Mouse (Mus musculus) 3T3-L1 (cell line): Measurements from ENCODE around the gene 6430531B16Rik.
A peak's percentile ranks its signal among the peaks of the same experiment; 100 is the strongest.

Experiments
- DNase-seq: peaks from one replicate; pipeline ENCODE4 v3.0.0-alpha.2; 2015; ENCODE audit warnings: low read depth, low spot score

6430531B16Rik gene

DNA sequence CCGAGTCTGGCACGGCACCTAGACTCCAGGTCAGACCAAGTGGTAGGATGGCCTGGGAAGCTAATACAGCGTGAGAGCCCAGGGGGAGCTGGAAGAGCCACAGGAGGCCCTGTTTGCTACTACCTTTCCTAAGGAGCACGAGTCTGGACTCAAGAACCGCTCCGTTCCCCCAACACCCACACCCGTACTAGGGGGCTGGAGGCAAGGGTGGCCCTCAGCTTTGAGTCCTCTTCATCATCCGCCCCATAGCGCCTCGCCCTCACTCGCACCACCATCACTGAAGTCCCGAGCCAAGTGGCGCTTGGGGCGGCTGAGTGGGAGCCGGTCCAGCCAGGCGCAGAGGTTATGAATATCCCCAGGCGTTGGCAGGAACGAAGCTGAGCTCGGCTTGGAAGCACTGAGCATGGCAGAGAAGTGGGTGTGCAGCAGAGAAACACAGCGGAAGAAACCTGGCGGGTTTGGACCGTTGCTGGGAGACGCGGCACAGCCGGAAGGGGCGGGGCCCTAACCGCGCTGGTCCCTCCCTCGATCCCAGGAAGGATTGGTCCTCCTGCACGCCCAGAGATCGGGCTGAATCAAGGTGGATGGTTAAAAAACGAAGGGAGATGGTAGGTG is at the start of gene 6430531B16Rik:
Gene 6430531B16Rik (minus strand): TSS at position 478 of the 615 bp plus-strand sequence.
- no peak for DNase-seq

DNA sequence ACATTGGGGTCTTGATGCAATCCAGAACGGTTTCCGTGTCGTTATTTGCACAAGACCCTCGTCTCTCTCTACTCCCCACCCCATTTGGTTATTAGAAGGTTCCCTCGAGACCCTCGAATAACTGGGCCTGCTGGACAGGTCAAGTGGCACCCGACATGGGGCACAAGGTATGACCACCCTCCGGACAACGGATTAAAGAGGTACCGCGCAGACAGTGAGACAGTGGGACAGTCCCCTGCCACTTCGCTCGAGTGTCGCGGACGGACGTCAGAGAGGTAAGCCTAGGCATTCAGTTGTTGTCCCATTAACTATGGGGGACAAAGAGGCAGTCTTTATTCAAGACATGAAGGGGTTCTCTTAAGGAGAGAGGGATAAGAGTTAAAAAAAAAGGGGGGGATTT is 32.8 kb upstream of the 6430531B16Rik start:
- DNase-seq, result no peak

DNA sequence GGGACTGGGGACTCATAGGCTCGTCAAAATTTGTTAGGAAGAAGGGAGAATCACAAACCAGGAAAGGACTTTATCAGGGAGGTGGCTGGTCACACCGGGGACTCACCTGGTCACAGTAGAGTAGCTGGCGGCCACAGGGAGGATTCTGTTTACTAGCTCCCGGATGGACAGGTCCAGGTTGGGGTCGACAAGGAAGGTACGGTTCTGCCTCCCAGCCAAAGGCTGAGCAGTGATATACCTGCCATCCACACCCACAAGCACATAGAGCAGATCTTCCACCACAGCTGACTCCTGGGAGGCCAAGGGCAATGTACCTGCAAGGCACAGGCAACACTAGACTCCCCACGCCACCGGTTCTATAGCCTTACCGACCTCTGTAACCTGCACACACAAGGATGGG is 29.2 kb upstream of the 6430531B16Rik start:
- no peak for DNase-seq

DNA sequence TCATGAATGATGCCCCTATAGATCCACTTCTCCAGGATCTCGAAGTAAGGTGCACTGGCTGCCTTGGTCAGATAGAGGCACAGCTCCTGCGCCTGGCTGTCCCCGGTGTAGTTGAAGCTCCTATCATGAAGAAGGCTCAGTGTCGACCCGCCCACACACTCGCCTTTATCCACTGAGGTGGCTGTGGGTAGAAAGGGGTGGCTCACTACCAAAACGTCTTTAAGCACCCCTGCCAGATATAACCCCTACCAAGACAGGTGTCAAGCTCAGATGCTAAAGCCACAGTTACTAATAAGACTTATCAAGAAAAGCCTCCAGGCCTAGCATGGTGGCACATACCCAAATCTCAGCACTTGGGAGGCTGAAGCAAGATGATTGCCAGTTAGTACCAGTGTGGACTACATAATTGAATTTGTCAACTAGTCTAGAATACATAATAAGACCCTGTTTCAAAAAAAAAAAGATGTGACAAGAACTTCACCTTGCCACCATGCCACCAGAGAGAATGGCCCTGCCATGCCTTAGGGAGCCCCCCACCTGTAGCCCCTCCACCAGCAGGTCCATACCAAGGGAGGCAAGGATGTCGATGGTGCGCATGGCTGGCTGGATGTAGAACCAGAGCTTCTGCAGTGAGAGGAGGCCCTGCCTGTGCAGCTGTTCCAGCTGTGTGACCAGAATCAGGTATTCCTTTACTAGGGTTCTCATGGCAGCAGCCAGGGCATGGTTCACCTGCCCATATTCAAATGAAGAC is 28.5 kb upstream of the 6430531B16Rik start:
- DNase-seq, result no peak

DNA sequence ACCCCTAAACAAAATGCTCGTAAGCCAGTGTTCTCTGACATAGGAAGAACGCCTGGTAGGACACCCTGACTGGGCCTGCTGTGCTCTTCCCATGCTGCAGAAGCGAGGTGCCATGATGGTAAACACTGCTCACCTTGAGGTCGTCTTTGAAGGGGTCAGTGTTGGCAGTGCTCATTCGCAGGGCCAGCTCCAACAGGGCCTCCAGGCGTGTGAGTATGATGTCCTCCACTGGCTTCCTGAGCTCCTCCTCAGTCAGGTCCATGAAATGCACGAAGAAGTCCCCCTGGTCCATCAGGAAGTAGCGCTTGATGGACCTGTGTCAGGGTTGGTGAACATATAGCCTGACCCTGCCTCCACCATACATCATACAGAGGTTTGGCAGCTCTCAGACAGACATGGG is 26.1 kb upstream of the 6430531B16Rik start:
- no peak for DNase-seq

DNA sequence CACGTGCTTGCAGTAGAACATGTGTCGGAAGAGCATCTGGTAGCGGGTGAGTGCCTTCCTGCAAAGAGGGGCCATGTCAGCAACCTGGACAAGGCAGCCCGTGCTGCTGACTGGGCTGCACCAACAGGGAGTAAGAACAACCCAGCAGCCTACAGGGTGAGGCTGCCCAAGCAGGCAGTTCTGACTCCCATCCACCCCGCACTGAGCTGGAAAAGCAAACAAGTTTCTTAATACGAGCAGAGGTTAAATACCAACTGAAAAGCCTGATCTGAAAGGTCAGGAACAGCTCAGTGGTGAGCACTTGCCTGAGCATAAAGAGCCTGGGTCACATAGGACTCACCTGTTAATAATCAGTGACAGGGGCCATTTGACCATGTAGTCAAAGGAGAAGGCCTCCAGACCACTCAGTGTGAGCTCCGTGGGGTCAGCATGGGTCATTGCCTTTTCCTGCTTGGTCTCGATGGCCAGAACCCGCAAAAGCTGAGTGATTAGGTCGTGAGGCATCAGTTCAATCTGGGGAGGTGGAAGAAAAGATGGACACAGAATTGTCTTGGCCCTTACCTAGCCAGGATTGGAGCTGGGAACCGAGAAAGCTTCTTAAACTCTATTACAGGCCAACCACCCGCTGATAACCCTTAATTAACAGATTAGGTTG is 22.7 kb upstream of the 6430531B16Rik start:
- no peak for DNase-seq

DNA sequence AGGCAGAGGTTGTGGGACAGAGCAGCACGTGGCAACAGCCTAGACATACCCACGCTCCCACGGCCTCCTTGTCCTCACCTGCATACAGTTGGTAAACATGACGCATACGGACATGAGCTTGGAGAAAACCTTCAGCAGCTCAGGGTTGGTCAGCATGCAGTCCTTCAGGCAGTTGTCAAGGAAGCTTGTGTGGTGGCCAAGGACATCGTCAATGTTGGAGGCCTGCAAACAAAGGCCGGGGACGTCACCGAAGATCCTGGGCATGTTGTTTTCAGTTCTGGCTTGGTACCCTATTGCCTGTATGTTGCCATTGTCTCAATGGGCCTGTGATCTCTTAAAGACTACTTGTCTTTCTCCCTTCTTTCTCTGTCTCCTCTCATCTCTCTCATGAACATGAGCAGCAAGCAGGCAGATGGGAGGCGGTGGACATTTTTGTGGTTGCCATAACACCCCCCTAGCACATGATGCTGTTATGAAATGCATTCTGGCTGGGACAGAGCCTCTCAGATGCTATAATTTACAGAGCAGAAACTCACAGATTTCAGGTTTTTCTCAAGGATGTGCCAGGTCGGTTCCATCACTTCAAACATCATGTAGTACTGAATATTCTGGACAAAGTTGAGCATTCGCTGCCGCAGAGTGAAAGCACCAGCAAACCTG is 20.3 kb upstream of the 6430531B16Rik start:
- DNase-seq, result no peak

DNA sequence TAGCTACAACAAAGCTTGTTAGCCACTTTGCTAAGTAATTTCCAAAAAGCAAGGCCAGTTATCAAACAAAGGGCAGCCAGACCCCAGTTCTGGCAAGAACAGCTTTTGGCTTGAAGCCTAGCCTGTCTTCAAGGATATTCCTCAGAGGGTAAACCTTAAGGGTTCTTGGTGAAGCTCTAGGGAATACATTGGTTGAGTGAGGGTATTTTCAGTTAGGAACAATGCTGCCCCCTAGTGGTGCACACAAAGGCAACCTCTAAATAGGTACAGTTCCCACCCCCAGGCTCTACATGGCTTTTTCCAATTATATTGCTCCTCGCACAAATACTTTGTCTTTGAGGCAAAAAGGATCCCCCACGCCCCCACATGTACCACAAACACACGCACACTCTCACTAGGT is 16.1 kb upstream of the 6430531B16Rik start:
- peak; percentile 87 for DNase-seq

DNA sequence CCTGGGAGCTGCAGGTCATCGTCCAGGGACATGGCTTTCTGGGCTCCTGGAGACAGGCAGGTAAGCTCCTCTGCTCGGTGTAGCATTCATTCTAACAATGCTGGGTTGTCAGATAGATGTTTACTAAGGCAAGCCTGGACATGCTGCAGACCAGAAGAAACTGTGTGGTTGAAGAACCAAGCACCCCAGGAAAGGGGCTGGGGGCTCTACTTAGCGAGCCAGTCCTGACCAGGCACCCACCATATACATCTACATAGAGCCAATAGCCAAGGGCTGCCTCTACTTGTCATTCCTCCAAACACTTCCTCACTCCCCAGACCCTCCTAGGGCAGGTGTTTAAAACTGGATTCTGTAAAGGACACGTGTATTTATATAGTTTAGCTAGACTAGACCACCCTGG is 15.6 kb upstream of the 6430531B16Rik start:
- DNase-seq, result no peak

DNA sequence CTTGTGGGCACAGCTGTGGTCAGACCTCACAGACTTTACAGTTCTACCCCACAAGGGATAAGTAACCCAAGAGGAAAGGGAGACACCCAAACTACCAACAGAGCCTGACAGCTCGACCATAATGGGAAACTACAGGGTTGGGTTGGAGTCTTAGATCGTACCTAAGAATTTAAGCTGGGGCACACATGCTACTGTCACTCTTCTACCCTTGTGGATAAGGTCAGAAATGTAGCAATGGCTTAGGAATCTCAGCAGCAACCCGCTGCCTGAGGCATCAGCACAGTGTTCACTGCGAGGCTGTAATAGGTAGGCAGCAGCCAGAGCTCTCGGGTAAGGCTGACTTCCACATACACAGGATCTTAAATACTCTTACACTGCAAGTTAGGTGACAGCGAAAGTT is 15.0 kb upstream of the 6430531B16Rik start:
- DNase-seq, result no peak

DNA sequence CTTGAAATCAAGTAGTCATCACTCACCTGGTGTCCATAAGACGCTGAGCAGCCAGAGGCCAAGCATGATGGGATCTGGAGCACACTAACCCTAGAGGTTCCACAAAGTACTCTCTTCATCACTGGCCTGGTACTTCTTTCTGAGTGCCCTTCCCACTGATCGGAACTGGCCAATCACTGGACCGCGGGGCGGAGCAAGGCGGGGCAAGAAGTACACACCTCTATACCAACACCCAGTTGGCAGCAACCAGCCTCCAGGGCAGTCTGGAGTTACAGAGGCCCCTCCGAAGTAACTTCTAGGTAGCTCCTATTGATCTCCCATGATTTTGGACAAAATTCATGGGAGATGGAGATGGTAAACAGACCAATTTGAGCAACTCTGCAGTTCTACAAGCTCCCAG is 13.9 kb upstream of the 6430531B16Rik start, which contains the start of gene Adam8:
Gene Adam8 (minus strand): TSS at position 157 of the 400 bp plus-strand sequence.
- peak; percentile 50 for DNase-seq

DNA sequence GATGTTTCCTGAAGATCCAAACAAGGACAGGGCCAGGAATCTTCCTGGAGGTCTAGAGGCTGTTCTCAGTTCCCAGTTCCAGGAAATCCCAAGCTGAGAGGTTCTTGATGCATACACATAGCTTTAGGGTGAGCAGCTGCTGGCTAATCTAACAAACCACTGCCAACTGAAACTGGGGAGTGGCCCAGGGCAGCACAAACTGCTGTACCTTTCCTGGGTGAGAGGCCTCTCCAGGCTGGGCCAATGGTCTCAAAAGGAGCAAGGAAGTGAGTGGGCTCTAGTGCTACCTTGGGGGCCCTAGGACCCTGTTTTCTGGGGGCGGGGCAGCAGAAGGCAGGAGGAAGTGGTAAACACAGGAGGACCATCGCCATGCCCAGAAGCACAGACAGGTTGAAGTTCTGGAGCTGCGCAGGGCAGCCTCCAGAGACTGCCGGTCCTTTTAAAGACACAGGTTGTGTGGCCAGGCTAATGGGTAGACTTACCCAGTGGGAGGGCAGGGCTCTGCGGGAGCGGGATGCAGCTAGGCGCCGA is 12.4 kb upstream of the 6430531B16Rik start:
- DNase-seq, result peak; percentile 32

DNA sequence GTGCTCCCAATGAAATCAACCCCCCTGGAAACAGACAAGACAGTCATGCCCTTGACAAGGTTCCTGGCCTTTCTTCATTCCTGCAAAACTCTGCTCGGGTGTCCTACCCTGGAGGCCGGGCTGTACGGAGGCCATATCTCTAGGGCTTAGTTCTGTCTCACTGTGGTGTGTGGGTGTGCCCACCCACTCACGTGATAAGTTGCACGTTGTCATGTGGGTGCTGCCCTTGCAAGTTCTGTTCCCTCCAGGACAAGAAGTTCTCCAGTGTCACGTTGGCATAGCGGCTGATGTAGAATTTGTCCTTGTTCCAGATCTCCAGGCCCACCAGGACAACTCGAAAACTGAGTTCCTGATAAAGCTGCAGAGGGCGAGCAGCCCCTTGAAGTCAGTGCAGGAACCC is 9.7 kb upstream of the 6430531B16Rik start:
- DNase-seq, result no peak

DNA sequence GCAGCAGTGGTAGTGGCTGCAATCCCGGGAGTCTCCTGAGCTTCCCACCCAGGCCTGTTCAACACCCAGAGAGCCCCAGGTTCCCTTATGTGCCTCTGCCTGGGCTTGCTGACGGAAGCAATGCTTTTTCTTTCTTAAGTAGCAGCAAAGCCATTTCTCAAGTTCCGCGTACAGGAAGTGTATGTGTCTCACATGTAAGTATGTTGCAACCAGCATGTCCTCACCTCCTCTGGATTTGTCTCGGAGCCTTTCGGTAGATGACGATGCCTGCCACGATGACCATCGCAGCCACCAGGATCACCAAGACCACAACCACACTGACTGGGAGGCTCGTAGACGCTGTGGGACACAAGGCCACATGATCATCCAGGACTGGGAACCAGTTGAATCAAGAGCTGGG is 6.0 kb upstream of the 6430531B16Rik start:
- no peak for DNase-seq

DNA sequence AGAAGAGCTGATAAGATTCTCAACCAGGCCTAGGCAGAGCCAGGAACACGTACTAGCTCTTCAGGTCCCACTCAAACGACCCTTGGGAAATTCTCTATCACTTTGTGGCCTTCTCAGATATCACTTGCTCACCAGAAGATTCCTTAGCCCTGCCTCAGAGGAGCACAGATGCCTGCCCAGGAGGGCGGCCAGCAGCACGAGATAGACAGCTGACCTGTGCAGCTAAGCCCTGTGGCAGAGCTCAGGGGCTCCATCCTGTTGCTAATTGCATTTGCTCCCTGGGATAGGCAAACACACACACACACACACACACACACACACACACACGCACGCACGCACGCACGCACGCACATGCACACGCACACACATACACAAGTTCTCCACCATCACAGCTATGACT is 3.5 kb upstream of the 6430531B16Rik start:
- no peak for DNase-seq

DNA sequence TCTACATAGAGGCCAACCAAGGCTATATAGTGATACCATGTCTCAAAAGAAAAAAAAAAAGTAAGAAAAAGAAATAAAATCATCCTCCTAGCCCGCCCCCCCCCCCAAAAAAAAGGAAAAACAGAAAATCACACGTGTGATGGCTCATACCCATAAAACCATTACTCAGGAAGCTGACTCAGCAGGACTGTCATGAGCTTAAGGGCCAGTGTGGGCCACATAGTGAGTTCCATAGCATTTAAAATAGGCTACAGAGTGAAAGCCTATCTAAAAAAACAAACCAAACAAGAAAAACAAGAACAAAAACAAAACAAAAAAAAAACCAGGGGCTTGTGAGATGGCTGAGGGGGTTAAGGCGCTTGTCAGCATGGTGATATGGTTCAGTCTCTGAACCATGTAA is 2.2 kb upstream of the 6430531B16Rik start:
- peak; percentile 58 for DNase-seq

DNA sequence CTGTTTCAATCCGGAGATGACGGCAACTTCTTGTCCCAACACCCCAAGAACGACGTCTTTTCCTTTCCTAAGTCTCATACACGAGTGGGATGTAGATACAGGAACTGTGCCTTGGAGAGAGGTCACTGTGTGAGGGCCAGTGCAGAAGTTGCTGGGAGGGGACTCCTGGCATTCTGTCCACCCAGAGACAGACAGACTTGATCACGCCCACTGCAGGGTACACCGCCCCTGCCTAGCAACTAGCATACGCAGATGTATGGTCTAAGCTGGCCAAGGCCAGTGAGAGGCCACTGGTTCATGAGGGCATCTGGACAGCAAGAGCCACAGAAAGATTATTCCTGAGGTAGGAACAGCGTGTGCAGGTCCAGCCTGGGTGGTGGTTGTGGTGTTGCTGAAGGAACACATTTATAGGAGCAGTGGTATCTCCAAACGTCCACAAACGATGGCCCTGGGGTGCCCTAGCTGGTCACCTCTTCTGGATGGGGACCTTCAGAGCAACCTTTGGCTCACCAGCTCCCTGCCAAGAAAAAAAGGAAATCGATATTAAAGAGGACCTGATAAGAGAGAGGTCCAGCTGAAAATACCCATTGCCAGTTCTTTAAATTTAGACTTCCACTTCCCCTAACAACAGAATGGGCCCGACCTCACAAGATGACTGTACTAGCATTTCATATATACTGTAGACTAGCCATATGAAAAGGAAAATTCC is 610 bp upstream of the 6430531B16Rik start:
- DNase-seq, result no peak

DNA sequence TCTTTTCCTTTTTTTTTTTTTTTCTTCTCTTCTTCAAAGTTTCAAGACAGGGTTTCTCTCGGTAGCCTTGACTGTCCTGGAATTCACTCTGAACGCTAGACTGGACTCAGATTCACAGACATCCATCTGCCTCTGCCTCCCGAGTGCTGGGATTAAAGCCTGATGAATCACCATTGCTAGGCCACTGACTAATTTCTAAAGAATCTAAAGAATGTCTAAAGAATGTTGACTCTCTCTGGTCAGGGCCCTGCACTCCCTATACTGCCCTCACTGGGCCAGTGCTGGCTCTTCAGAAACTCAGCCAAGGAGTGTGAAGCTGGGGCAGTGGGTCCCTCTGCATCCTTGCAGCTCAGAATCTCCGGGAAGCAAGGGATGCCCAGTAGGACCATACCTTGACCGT is 3.1 kb downstream of the 6430531B16Rik start:
- DNase-seq, result peak; percentile 55

DNA sequence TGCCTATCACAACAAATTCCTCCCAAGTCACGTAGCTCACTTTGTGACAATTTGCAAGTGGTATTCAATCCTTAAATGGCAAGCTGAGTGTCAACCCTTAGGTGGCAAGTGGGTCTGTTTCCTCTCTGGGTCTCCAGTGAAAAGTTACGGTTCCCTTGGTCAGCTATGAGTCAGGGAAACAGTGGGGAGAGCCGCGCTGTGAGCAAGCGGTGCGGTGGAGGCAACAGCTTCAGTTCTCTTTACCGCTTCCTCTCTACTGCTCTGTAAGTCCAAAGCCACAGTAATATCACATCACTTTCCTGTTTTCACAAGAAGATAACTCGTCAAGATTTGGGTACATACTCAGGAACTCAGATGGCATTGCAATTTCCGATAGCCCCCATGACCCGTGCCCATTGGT is 4.2 kb downstream of the 6430531B16Rik start:
- no peak for DNase-seq

DNA sequence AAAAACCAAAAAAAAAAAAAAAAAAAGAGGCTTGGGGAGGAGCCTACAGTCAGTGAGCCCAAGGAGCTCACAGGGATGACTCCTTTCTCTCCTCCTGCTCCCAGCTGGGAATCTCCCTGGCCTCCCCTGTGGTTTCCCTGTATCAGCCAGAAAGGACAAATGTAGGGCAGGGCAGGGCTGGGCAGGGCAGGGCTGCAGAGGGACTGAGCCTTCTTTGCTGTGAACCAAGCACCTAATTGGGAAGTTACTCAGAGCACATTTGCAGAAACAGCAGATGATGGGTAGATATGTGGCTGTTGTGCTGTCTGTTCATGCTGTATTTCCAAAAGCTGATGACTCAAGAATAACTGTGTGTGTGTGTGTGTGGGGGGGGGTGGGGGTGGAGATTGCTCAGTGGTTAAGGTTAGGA is 5.6 kb downstream of the 6430531B16Rik start:
- peak; percentile 87 for DNase-seq

DNA sequence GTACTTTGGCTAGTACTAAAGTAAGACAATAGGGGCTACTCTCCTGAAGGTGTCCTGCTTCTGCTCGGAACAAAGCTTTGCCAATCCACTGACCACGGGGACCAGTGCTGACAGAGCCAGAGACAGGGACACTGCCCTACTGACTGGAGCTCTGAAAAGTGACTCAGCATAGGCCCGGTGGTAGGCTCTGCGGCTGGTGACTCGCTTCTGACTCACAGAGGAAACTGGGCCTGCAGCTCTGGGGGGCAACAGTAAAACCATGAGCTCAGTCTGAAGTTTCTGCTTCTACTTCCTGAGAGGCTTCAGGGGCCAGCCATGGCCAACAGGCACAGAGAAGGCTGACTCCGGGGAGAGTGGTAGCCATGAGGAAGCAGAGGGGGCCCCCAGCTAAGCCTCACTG is 7.1 kb downstream of the 6430531B16Rik start:
- peak; percentile 93 for DNase-seq
